Comparison of ENCODE assay signal across 8 mouse cellular contexts in the genomic region with DNA sequence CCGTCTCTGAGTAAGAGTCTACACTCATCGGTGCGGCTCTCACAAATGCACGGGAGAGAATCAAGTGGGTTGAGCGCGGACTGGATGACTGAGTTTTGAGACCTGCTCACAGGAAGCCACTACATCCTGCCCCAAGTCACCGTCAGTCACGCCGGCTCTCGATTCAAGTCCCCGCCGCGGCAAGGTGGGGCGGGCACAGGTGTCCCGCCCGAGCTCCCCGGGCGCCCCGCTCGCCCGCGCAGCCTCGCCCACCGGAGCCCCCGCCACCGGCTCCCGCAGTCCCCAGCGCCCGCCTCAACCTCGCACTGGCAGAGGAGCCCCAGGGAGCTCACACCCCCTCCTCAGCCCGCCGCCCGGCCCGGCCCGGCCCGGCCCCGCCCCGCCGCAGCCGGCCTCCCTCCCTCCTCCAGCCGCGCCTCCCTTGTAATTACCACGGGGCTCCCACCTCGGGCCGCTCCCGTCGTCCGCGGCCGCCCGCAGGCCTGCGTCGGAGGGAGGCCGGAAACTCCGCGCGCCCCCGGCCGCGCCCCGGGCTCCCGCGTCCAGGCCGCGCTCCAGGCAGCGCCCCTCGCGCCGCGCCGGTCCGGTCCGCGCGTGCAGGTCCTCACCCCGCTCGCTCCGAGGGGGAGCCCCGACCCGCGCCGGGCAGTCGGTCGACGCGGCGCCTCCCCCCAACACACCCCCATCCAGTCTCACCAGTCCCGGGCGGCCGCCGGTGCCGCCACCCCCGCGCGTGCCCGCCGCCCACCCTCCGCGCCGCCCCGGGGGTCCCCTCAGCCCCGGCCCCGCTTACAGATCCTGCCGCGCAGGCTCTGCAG. TPM values are rescaled to one million over a fixed set of nuclear protein-coding genes. Genes with fewer than 3 reads are reported as not detected.
DNase-seq lines count a peak whose midpoint lies in the region; ATAC-seq and TF ChIP-seq lines count a peak whose summit lies in the region.

No protein-coding gene starts in this region.

- TF ChIP-seq CTCF in olfactory bulb, adult 2 months (IDR thresholded peaks at IDR 0.05; ENCODE audit: insufficient read depth, low read depth, low read length), result no peak

- no peak for TF ChIP-seq POLR2A in olfactory bulb, adult 2 months (IDR thresholded peaks at IDR 0.05; ENCODE audit: insufficient read depth, low read depth, low read length)

- H3K4me1 ChIP-seq in embryonic facial prominence, embryonic 13.5 days, result peaks cover 21% of the 10 kb centered on the region
- peaks cover 35% of the 10 kb centered on the region for H3K4me1 ChIP-seq in heart, embryonic 13.5 days
- peaks cover 28% of the 10 kb centered on the region for H3K4me1 ChIP-seq in kidney, embryonic 16.5 days (ENCODE audit: insufficient read depth, low read length)
- H3K4me1 ChIP-seq in lung, embryonic 15.5 days, result peaks cover 23% of the 10 kb centered on the region
- H3K4me1 ChIP-seq in olfactory bulb, adult 2 months (ENCODE audit: control insufficient read depth, insufficient read depth, low read length), result peaks cover 17% of the 10 kb centered on the region

- no peaks in the 10 kb centered on the region for H3K9me3 ChIP-seq in embryonic facial prominence, embryonic 13.5 days
- H3K9me3 ChIP-seq in heart, embryonic 13.5 days, result no peaks in the 10 kb centered on the region
- H3K9me3 ChIP-seq in kidney, embryonic 16.5 days (ENCODE audit: low read length), result no peaks in the 10 kb centered on the region
- H3K9me3 ChIP-seq in lung, embryonic 15.5 days, result no peaks in the 10 kb centered on the region

- WGBS in embryonic facial prominence, embryonic 13.5 days, result under 1% methylated on average over 68 of the region's 105 CpGs
- WGBS in heart, embryonic 13.5 days, result under 1% methylated on average over 35 of the region's 105 CpGs
- WGBS in kidney, embryonic 16.5 days, result 0% methylated on average over 43 of the region's 105 CpGs
- under 1% methylated on average over 71 of the region's 105 CpGs for WGBS in lung, embryonic 15.5 days
- WGBS in olfactory bulb, adult 2 months, result under 1% methylated on average over 94 of the region's 105 CpGs

- H3K4me2 ChIP-seq in embryonic facial prominence, embryonic 13.5 days, result peak overlapping the region; percentile 85
- H3K4me2 ChIP-seq in heart, embryonic 13.5 days, result peak overlapping the region; percentile 84
- peak overlapping the region; percentile 77 for H3K4me2 ChIP-seq in kidney, embryonic 16.5 days (replicated peaks; ENCODE audit: low read depth, low read length)
- H3K4me2 ChIP-seq in lung, embryonic 15.5 days, result peak overlapping the region; percentile 91

- H3K4me3 ChIP-seq in embryonic facial prominence, embryonic 13.5 days, result peak overlapping the region; percentile 80
- H3K4me3 ChIP-seq in heart, embryonic 13.5 days, result peak overlapping the region; percentile 88
- H3K4me3 ChIP-seq in kidney, embryonic 16.5 days (ENCODE audit: low read length), result peak overlapping the region; percentile 92
- peak overlapping the region; percentile 94 for H3K4me3 ChIP-seq in lung, embryonic 15.5 days
- H3K4me3 ChIP-seq in olfactory bulb, adult 2 months (ENCODE audit: insufficient read depth, low read depth, low read length), result peak overlapping the region; percentile 93

- no peaks in the 10 kb centered on the region for H3K36me3 ChIP-seq in embryonic facial prominence, embryonic 13.5 days
- no peaks in the 10 kb centered on the region for H3K36me3 ChIP-seq in heart, embryonic 13.5 days
- no peaks in the 10 kb centered on the region for H3K36me3 ChIP-seq in kidney, embryonic 16.5 days (ENCODE audit: insufficient read depth, low read length)
- no peaks in the 10 kb centered on the region for H3K36me3 ChIP-seq in lung, embryonic 15.5 days

- peak; percentile 80 to 82 for DNase-seq in CD8-positive naive resting alpha-beta T cell, adult 2 months (ENCODE audit: low read depth in 2 of 2, low spot score in 2 of 2)
- DNase-seq in adrenal gland, postnatal 36 days, result peak; percentile 70 to 77
- DNase-seq in thymus, postnatal 0 days (ENCODE audit: low spot score), result peak; percentile 86

- H3K27ac ChIP-seq in embryonic facial prominence, embryonic 13.5 days, result peak overlapping the region; percentile 98
- peak overlapping the region; percentile 97 for H3K27ac ChIP-seq in heart, embryonic 13.5 days (replicated peaks)
- peak overlapping the region; percentile 98 for H3K27ac ChIP-seq in kidney, embryonic 16.5 days (ENCODE audit: low read length)
- H3K27ac ChIP-seq in lung, embryonic 15.5 days, result peak overlapping the region; percentile 98
- peak overlapping the region; percentile 84 for H3K27ac ChIP-seq in olfactory bulb, adult 2 months (ENCODE audit: insufficient read depth, low read depth, low read length)

- peak; percentile 76 for ATAC-seq in embryonic facial prominence, embryonic 13.5 days (ENCODE audit: insufficient number of reproducible peaks, insufficient read depth, low FRiP score, low TSS enrichment, low read depth)
- ATAC-seq in heart, embryonic 13.5 days (ENCODE audit: extremely low read depth, insufficient number of reproducible peaks, low FRiP score, low TSS enrichment), result peak; percentile 70
- peak; percentile 84 for ATAC-seq in kidney, embryonic 16.5 days (ENCODE audit: low FRiP score, low TSS enrichment)
- ATAC-seq in lung, embryonic 15.5 days (ENCODE audit: borderline replicate concordance, extremely low read depth, low FRiP score, low TSS enrichment), result peak; percentile 88

- H3K9ac ChIP-seq in embryonic facial prominence, embryonic 13.5 days, result peak overlapping the region; percentile 94
- peak overlapping the region; percentile 98 for H3K9ac ChIP-seq in heart, embryonic 13.5 days
- H3K9ac ChIP-seq in kidney, embryonic 16.5 days (replicated peaks; ENCODE audit: low read length), result peak overlapping the region; percentile 98
- peak overlapping the region; percentile 97 for H3K9ac ChIP-seq in lung, embryonic 15.5 days

- H3K27me3 ChIP-seq in embryonic facial prominence, embryonic 13.5 days, result no peaks in the 10 kb centered on the region
- H3K27me3 ChIP-seq in heart, embryonic 13.5 days (replicated peaks), result peaks cover 12% of the 10 kb centered on the region; the same call in 1 of the 2 replicates
- H3K27me3 ChIP-seq in kidney, embryonic 16.5 days (ENCODE audit: insufficient read depth, low read length), result no peaks in the 10 kb centered on the region
- H3K27me3 ChIP-seq in lung, embryonic 15.5 days, result 0 out of 2 replicates have a peak, but pooled peaks cover 5% of the 10 kb centered on the region

RNA-seq across cellular contexts. Expression of gene Rasa2, which starts 0.6 kb away (rescaled TPM):
- 10 to 100 TPM; 13.8 to 15.8 TPM for total RNA-seq in adrenal gland, postnatal 36 days (2021)
- 21.5 and 23.4 TPM in 2 replicates for polyA plus RNA-seq in embryonic facial prominence, embryonic 13.5 days (2015; fragmentation: Nextera tagmentation; extraction: Ambion mirVana)
- 11.3 and 12.3 TPM in 2 replicates for polyA plus RNA-seq in heart, embryonic 13.5 days (2015; fragmentation: Nextera tagmentation; extraction: Ambion mirVana)
- polyA plus RNA-seq in kidney, embryonic 16.5 days (2015; fragmentation: Nextera tagmentation; extraction: Ambion mirVana), result 18.7 and 19.3 TPM in 2 replicates
- polyA plus RNA-seq in lung, embryonic 15.5 days (2015; fragmentation: Nextera tagmentation; extraction: Ambion mirVana), result 15.3 and 19.9 TPM in 2 replicates
- polyA plus RNA-seq in olfactory bulb, adult 2 months (2012; ENCODE audit: insufficient read depth, insufficient read length, low replicate concordance, missing spikeins), result not detected in 2 replicates
- 24.6 and 33.3 TPM in 2 replicates for polyA plus RNA-seq in thymus, postnatal 0 days (2015; fragmentation: Nextera tagmentation; extraction: Ambion mirVana)

Comparison
In these comparisons a context has a peak if more than half of its experiments do, and no peak if none do; other contexts are left out.
1. Peak in every context shown above with its lines: DNase-seq, ATAC-seq, H3K4me3 ChIP-seq and H3K27ac ChIP-seq.